Mouse (Mus musculus) forebrain, embryonic 16.5 days (tissue): ENCODE results near the gene Gm973. TPM values are rescaled to one million over a fixed set of nuclear protein-coding genes. Genes with fewer than 3 reads are reported as not detected.
A peak's percentile ranks its signal among the peaks of the same experiment; 100 is the strongest.

Source experiments
- ATAC-seq: fragments of 200-750 bp; cut with Nextera tagmentation; 2 replicates; pipeline ENCODE4 v1.8.0; 2017; ENCODE audit warnings: mild to moderate bottlenecking, moderate library complexity
- H3K27ac ChIP-seq: fragments of 300-500 bp; sonication (generic); 2 replicates; pipeline ENCODE4 v1.5.1; 2014; ENCODE audit warnings: low read length, control low read depth
- H3K27me3 ChIP-seq: fragments of 300-500 bp; sonication (generic); replicated peaks from 2 replicates; pipeline ENCODE4 v1.6.1; 2014; ENCODE audit warnings: low read length; ENCODE audit not compliant: control insufficient read depth, insufficient read depth
- H3K36me3 ChIP-seq: fragments of 300-500 bp; sonication (generic); 2 replicates; pipeline ENCODE4 v1.6.1; 2014; ENCODE audit not compliant: control insufficient read depth, insufficient read depth
- H3K4me1 ChIP-seq: fragments of 300-500 bp; sonication (generic); replicated peaks from 2 replicates; pipeline ENCODE4 v1.6.1; 2014; ENCODE audit warnings: low read length; ENCODE audit not compliant: control insufficient read depth, insufficient read depth
- H3K4me2 ChIP-seq: fragments of 300-500 bp; sonication (generic); 2 replicates; pipeline ENCODE4 v1.6.1; 2014; ENCODE audit warnings: mild to moderate bottlenecking, low read length, control low read depth
- H3K4me3 ChIP-seq: fragments of 300-500 bp; sonication (generic); replicated peaks from 2 replicates; pipeline ENCODE4 v1.5.1; 2014; ENCODE audit warnings: mild to moderate bottlenecking, low read length, control low read depth
- H3K9ac ChIP-seq: fragments of 300-500 bp; sonication (generic); replicated peaks from 2 replicates; pipeline ENCODE4 v1.6.1; 2014; ENCODE audit warnings: low read depth, low read length, control low read depth
- H3K9me3 ChIP-seq: fragments of 300-500 bp; sonication (generic); 2 replicates; pipeline ENCODE4 v1.6.1; 2016; ENCODE audit warnings: low read length; ENCODE audit not compliant: control insufficient read depth
- WGBS: fragments of 180-500 bp; shearing (Covaris S2); extraction: QIAGEN DNeasy Blood & Tissue Kit; methylation state at CpG from one replicate; pipeline ENCODE4 v1.1.7; 2014; 5-methylcytosine and 5-hydroxymethylcytosine counted together
- polyA plus RNA-seq: library from polyadenylated mRNA; unstranded; fragments of >200 nt; fragmentation: Nextera tagmentation; extraction: Ambion mirVana; gene quantifications from 2 replicates; pipeline ENCODE4 v1.2.1, GENCODE M21; 2015

Gm973 gene
- polyA plus RNA-seq, 1 experiment from 2014 or later: 6.2 TPM

- Histone ChIP-seq H3K9ac (peak overlapping the region; percentile 52), H3K36me3 (no peaks in the 10 kb centered on the region), H3K27ac (peak overlapping the region; percentile 64), H3K4me2 (peak overlapping the region; percentile 83), H3K4me3 (peak overlapping the region; percentile 63), H3K9me3 (no peaks in the 10 kb centered on the region), H3K27me3 (peaks cover 2% of the 10 kb centered on the region), H3K4me1 (peaks cover 47% of the 10 kb centered on the region)
- WGBS: under 1% methylated on average over 57 of the region's 57 CpGs
- ATAC-seq: peak; percentile 94
These were observed 34.4 kb upstream of the Gm973 start for GRCm38 (mm10) chr1:59481456-59482291.

- H3K4me2 ChIP-seq: peak within 1 kb of the TSS; percentile 83
- peaks cover 51% of the 10 kb centered on the region for H3K4me1 ChIP-seq
- H3K27me3 ChIP-seq: peaks cover 2% of the 10 kb centered on the region
- H3K27ac ChIP-seq: peak within 1 kb of the TSS; percentile 64
- WGBS: under 1% methylated on average over 35 of the region's 35 CpGs
- peak within 1 kb of the TSS; percentile 52 for H3K9ac ChIP-seq
- H3K36me3 ChIP-seq: no peaks in the 10 kb centered on the region
- H3K9me3 ChIP-seq: no peaks in the 10 kb centered on the region
- H3K4me3 ChIP-seq: peak within 1 kb of the TSS; percentile 63
- peak; percentile 29 for ATAC-seq
These were observed 33.8 kb upstream of the Gm973 start, which contains the start of gene Fzd7 for GRCm38 (mm10) chr1:59482331-59482695. Gene Fzd7 (plus strand): TSS chr1:59482424.

- Histone ChIP-seq H3K9me3 (no peaks in the 10 kb centered on the region), H3K27me3 (peaks cover 2% of the 10 kb centered on the region), H3K4me2 (peak overlapping the region; percentile 83), H3K9ac (peak overlapping the region; percentile 52), H3K4me1 (peaks cover 57% of the 10 kb centered on the region), H3K4me3 (peak overlapping the region; percentile 63), H3K36me3 (no peaks in the 10 kb centered on the region), H3K27ac (peak overlapping the region; percentile 38)
- peak; percentile 14 for ATAC-seq
- WGBS: under 1% methylated on average over 88 of the region's 88 CpGs
These were observed 33.2 kb upstream of the Gm973 start for GRCm38 (mm10) chr1:59482696-59483520.

- H3K4me1 ChIP-seq: peaks cover 60% of the 10 kb centered on the region
- H3K9ac ChIP-seq: peak overlapping the region; percentile 52
- peak; percentile 60 for ATAC-seq
- H3K4me3 ChIP-seq: peak overlapping the region; percentile 63
- H3K4me2 ChIP-seq: peak overlapping the region; percentile 83
- no peaks in the 10 kb centered on the region for H3K36me3 ChIP-seq
- H3K27ac ChIP-seq: no peak overlapping the region
- peaks cover 2% of the 10 kb centered on the region for H3K27me3 ChIP-seq
- H3K9me3 ChIP-seq: no peaks in the 10 kb centered on the region
- under 1% methylated on average over 46 of the region's 46 CpGs for WGBS
These were observed 32.4 kb upstream of the Gm973 start for GRCm38 (mm10) chr1:59483521-59484245.

- peak overlapping the region; percentile 17; the same call in 1 of the 2 replicates for H3K27ac ChIP-seq
- no peak for ATAC-seq
- H3K4me3 ChIP-seq: peak overlapping the region; percentile 63
- peaks cover 2% of the 10 kb centered on the region for H3K27me3 ChIP-seq
- peak overlapping the region; percentile 52 for H3K9ac ChIP-seq
- 7% methylated on average over 21 of the region's 21 CpGs for WGBS
- no peaks in the 10 kb centered on the region for H3K36me3 ChIP-seq
- H3K9me3 ChIP-seq: no peaks in the 10 kb centered on the region
- peaks cover 62% of the 10 kb centered on the region for H3K4me1 ChIP-seq
- peak overlapping the region; percentile 83 for H3K4me2 ChIP-seq
These were observed 31.8 kb upstream of the Gm973 start for GRCm38 (mm10) chr1:59484314-59484713.

- H3K27ac ChIP-seq: peak overlapping the region; percentile 17; the same call in 1 of the 2 replicates
- 10% methylated on average over 16 of the region's 16 CpGs for WGBS
- no peak for ATAC-seq
- H3K4me2 ChIP-seq: peak overlapping the region; percentile 83
- H3K4me3 ChIP-seq: peak overlapping the region; percentile 63
- H3K27me3 ChIP-seq: peaks cover 2% of the 10 kb centered on the region
- H3K4me1 ChIP-seq: peaks cover 63% of the 10 kb centered on the region
- H3K9ac ChIP-seq: peak overlapping the region; percentile 52
- H3K36me3 ChIP-seq: no peaks in the 10 kb centered on the region
- no peaks in the 10 kb centered on the region for H3K9me3 ChIP-seq
These were observed 31.0 kb upstream of the Gm973 start for GRCm38 (mm10) chr1:59484791-59485785.

- Histone ChIP-seq H3K4me3 (peak overlapping the region; percentile 63), H3K27ac (no peak overlapping the region), H3K4me1 (peaks cover 61% of the 10 kb centered on the region), H3K9me3 (no peaks in the 10 kb centered on the region), H3K4me2 (peak overlapping the region; percentile 83), H3K36me3 (no peaks in the 10 kb centered on the region), H3K9ac (peak overlapping the region; percentile 9; the same call in 1 of the 2 replicates), H3K27me3 (peaks cover 2% of the 10 kb centered on the region)
- WGBS: 31% methylated on average over 4 of the region's 4 CpGs
- ATAC-seq: no peak
These were observed 30.3 kb upstream of the Gm973 start for GRCm38 (mm10) chr1:59485803-59486202.

GRCm38 (mm10) chr1:59487651-59488051, 28.4 kb upstream of the Gm973 start:
- peak overlapping the region; percentile 39 for H3K4me2 ChIP-seq
- peaks cover 45% of the 10 kb centered on the region for H3K4me1 ChIP-seq
- no peak for ATAC-seq
- H3K27me3 ChIP-seq: no peaks in the 10 kb centered on the region; the same call in none of the 2 replicates
- 9% methylated on average over 10 of the region's 10 CpGs for WGBS
- H3K27ac ChIP-seq: no peak overlapping the region
- H3K9ac ChIP-seq: peak overlapping the region; percentile 46; the same call in 1 of the 2 replicates
- no peak overlapping the region for H3K4me3 ChIP-seq
- no peaks in the 10 kb centered on the region for H3K36me3 ChIP-seq
- no peaks in the 10 kb centered on the region for H3K9me3 ChIP-seq
